Mouse (Mus musculus) embryonic fibroblast, embryonic 13.5 days (primary cell): ENCODE measurements around the gene Olfr203.

Source experiments
- CTCF ChIP-seq: IDR thresholded peaks from 2 replicates; pipeline ENCODE4 v1.5.1; 2011; ENCODE audit warnings: mild to moderate bottlenecking, control low read depth, low read length, moderate library complexity, borderline replicate concordance; ENCODE audit not compliant: insufficient read depth
- POLR2A ChIP-seq: IDR thresholded peaks from 2 replicates; pipeline ENCODE4 v1.6.1; 2011; ENCODE audit warnings: low read depth, mild to moderate bottlenecking, control low read depth, low read length, moderate library complexity

DNA sequence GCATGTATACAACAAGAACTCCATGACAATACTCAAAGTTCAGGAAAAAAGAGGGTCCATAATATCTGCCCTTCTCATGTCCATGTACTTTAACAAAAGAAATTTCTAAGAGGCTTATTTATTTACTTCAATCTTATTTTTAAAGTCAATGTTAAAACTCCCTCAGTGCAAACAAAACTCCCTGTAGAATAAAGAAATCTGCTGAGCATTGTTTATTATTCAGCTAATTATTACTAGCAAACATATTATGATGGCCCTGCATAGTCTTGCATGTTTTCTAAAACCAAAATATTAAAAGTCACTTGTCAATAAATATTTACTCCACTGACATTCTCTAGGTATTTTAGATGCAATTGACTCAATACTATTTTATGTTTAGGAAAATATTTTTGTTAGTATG, 32.4 kb downstream of the Olfr203 start, which contains the start of gene Olfr205:
- TF ChIP-seq CTCF (no peak), POLR2A (no peak)
